Mouse (Mus musculus): Measurements from ENCODE around the gene Rbm20. TPM values are rescaled to one million over a fixed set of nuclear protein-coding genes. Genes with fewer than 3 reads are reported as not detected.
"Not testable (repeated sequence)": the region's sequence is repeated elsewhere in the genome, so short reads cannot be mapped to it uniquely, and the experiment has no call there.

The Rbm20 gene
- total RNA-seq (2021) = 1 to 10 TPM; 2.1 to 3.0 TPM
- long read RNA-seq, partial matches to known transcripts = 0 of 3 reads
- long read RNA-seq, other reads (novel, unspliced or antisense) = 3 of 3 reads

GRCm38 (mm10) chr19:53676718-53677634, at the start of gene Rbm20:
Gene Rbm20 (plus strand): TSS chr19:53677306.
- DNase-seq (ENCODE audit: low spot score in 2 of 2) = peak; percentile 46 to 58

GRCm38 (mm10) chr19:53638041-53638440, 39.1 kb upstream of the Rbm20 start:
- no peak for DNase-seq (ENCODE audit: low spot score in 2 of 2)

GRCm38 (mm10) chr19:53638727-53639126, 38.4 kb upstream of the Rbm20 start:
- no peak for DNase-seq (ENCODE audit: low spot score in 2 of 2)

GRCm38 (mm10) chr19:53644020-53644595, 33.0 kb upstream of the Rbm20 start:
- DNase-seq (ENCODE audit: low spot score in 2 of 2) = no peak

GRCm38 (mm10) chr19:53647301-53647700, 29.8 kb upstream of the Rbm20 start:
- no peak for DNase-seq (ENCODE audit: low spot score in 2 of 2)

GRCm38 (mm10) chr19:53648056-53648455, 29.1 kb upstream of the Rbm20 start:
- no peak for DNase-seq (ENCODE audit: low spot score in 2 of 2)

- DNase-seq (ENCODE audit: low spot score in 2 of 2) = peak; percentile 84 to 87
Observed at GRCm38 (mm10) chr19:53648802-53649236, 28.3 kb upstream of the Rbm20 start.

GRCm38 (mm10) chr19:53649361-53649760, 27.7 kb upstream of the Rbm20 start:
- peak; percentile 27 to 33 for DNase-seq (ENCODE audit: low spot score in 2 of 2)

- DNase-seq (ENCODE audit: low spot score in 2 of 2) = no peak
Observed at GRCm38 (mm10) chr19:53649802-53650201, 27.3 kb upstream of the Rbm20 start.

GRCm38 (mm10) chr19:53650921-53651320, 26.2 kb upstream of the Rbm20 start:
- DNase-seq (ENCODE audit: low spot score in 2 of 2) = no peak

GRCm38 (mm10) chr19:53652267-53652666, 24.8 kb upstream of the Rbm20 start:
- DNase-seq (ENCODE audit: low spot score in 2 of 2) = no peak

GRCm38 (mm10) chr19:53653624-53654467, 23.3 kb upstream of the Rbm20 start:
- peak in 1 of 2 experiments; percentile 21 for DNase-seq (ENCODE audit: low spot score in 2 of 2)

GRCm38 (mm10) chr19:53656443-53656842, 20.7 kb upstream of the Rbm20 start:
- not testable (repeated sequence) for DNase-seq (ENCODE audit: low spot score in 2 of 2)

- DNase-seq (ENCODE audit: low spot score in 2 of 2) = no peak
Observed at GRCm38 (mm10) chr19:53657437-53657836, 19.7 kb upstream of the Rbm20 start.

GRCm38 (mm10) chr19:53660722-53661420, 16.2 kb upstream of the Rbm20 start:
- DNase-seq (ENCODE audit: low spot score in 2 of 2) = no peak

- DNase-seq (ENCODE audit: low spot score in 2 of 2) = no peak
Observed at GRCm38 (mm10) chr19:53661938-53662722, 15.0 kb upstream of the Rbm20 start.

GRCm38 (mm10) chr19:53664831-53665230, 12.3 kb upstream of the Rbm20 start:
- DNase-seq (ENCODE audit: low spot score in 2 of 2) = no peak

- no peak for DNase-seq (ENCODE audit: low spot score in 2 of 2)
Observed at GRCm38 (mm10) chr19:53665391-53665790, 11.7 kb upstream of the Rbm20 start.

- DNase-seq (ENCODE audit: low spot score in 2 of 2) = no peak
Observed at GRCm38 (mm10) chr19:53666708-53667107, 10.4 kb upstream of the Rbm20 start.

GRCm38 (mm10) chr19:53668821-53669220, 8.3 kb upstream of the Rbm20 start:
- no peak for DNase-seq (ENCODE audit: low spot score in 2 of 2)
